Mouse (Mus musculus) gastrocnemius, postnatal 14 days (tissue): Measurements from ENCODE around the gene Enox1. TPM values are rescaled to one million over a fixed set of nuclear protein-coding genes. Genes with fewer than 3 reads are reported as not detected.

Experiments
- DNase-seq: peaks from one replicate; pipeline ENCODE4 v3.0.0; 2021; ENCODE audit warnings: mixed read lengths
- intact Hi-C: fragments of 180-260 bp; cut with DNase I; formaldehyde crosslinking; loops from one replicate; pipeline ENCODE4 v1.15.1; 2025; ENCODE audit warnings: low total_unique reads
- total RNA-seq, 2 experiments: library from RNA; stranded (reverse); gene quantifications; 2 replicates each; pipeline ENCODE4 v1.2.3; 2021

Enox1 gene
- total RNA-seq, 2 experiments from 2014 or later: 1.6 to 1.8 TPM

- no peak for DNase-seq
- intact Hi-C loops: no loop called here
Observed at GRCm38 (mm10) chr14:77409271-77409940, 252.8 kb downstream of the Enox1 start.

- intact Hi-C loops: no loop called here
- no peak for DNase-seq
Observed at GRCm38 (mm10) chr14:77410354-77410753, 253.8 kb downstream of the Enox1 start.

GRCm38 (mm10) chr14:77413106-77413505, 256.5 kb downstream of the Enox1 start:
- intact Hi-C loops: no loop called here
- DNase-seq: no peak

- no peak for DNase-seq
- intact Hi-C loops: no loop called here
Observed at GRCm38 (mm10) chr14:77416358-77416757, 259.8 kb downstream of the Enox1 start.

GRCm38 (mm10) chr14:77421031-77421430, 264.5 kb downstream of the Enox1 start:
- no peak for DNase-seq
- intact Hi-C loops: no loop called here

- no peak for DNase-seq
- intact Hi-C loops: no loop called here
Observed at GRCm38 (mm10) chr14:77423194-77423593, 266.6 kb downstream of the Enox1 start.

- intact Hi-C loops: no loop called here
- no peak for DNase-seq
Observed at GRCm38 (mm10) chr14:77439426-77439825, 282.9 kb downstream of the Enox1 start.

GRCm38 (mm10) chr14:77440805-77441204, 284.2 kb downstream of the Enox1 start:
- intact Hi-C loops: no loop called here
- no peak for DNase-seq

- intact Hi-C loops: no loop called here
- DNase-seq: no peak
Observed at GRCm38 (mm10) chr14:77441541-77441940, 285.0 kb downstream of the Enox1 start.

GRCm38 (mm10) chr14:77448001-77448400, 291.4 kb downstream of the Enox1 start:
- intact Hi-C loops: no loop called here
- no peak for DNase-seq

- DNase-seq: no peak
- intact Hi-C loops: no loop called here
Observed at GRCm38 (mm10) chr14:77451916-77452315, 295.4 kb downstream of the Enox1 start.

- intact Hi-C loops: no loop called here
- DNase-seq: no peak
Observed at GRCm38 (mm10) chr14:77456066-77456465, 299.5 kb downstream of the Enox1 start.

GRCm38 (mm10) chr14:77456876-77457275, 300.3 kb downstream of the Enox1 start:
- no peak for DNase-seq
- intact Hi-C loops: no loop called here

- DNase-seq: no peak
- intact Hi-C loops: no loop called here
Observed at GRCm38 (mm10) chr14:77458217-77458616, 301.7 kb downstream of the Enox1 start.

GRCm38 (mm10) chr14:77463919-77464318, 307.4 kb downstream of the Enox1 start:
- intact Hi-C loops: no loop called here
- no peak for DNase-seq

- DNase-seq: no peak
- intact Hi-C loops: no loop called here
Observed at GRCm38 (mm10) chr14:77464782-77465181, 308.2 kb downstream of the Enox1 start.

- DNase-seq: no peak
- intact Hi-C loops: no loop called here
Observed at GRCm38 (mm10) chr14:77470577-77470976, 314.0 kb downstream of the Enox1 start.

- intact Hi-C loops: no loop called here
- DNase-seq: no peak
Observed at GRCm38 (mm10) chr14:77473501-77473900, 316.9 kb downstream of the Enox1 start.

GRCm38 (mm10) chr14:77474026-77474425, 317.5 kb downstream of the Enox1 start:
- DNase-seq: no peak
- intact Hi-C loops: no loop called here

- no peak for DNase-seq
- intact Hi-C loops: no loop called here
Observed at GRCm38 (mm10) chr14:77475134-77475820, 318.7 kb downstream of the Enox1 start.

- intact Hi-C loops: no loop called here
- no peak for DNase-seq
Observed at GRCm38 (mm10) chr14:77477704-77478103, 321.1 kb downstream of the Enox1 start.
